Mouse (Mus musculus) thymus, adult 2 months (tissue): ENCODE results near the gene Trappc13.

Source experiments
- CTCF ChIP-seq: fragments of 200-500 bp; IDR thresholded peaks from 2 replicates; pipeline ENCODE4 v1.5.1; 2012; ENCODE audit warnings: mild to moderate bottlenecking, control low read depth, low read length, moderate library complexity, borderline replicate concordance; ENCODE audit not compliant: control insufficient read depth, poor library complexity, insufficient read depth; ENCODE audit errors: extremely low read depth
- POLR2A ChIP-seq: fragments of 200-500 bp; IDR thresholded peaks from 2 replicates; pipeline ENCODE4 v1.6.1; 2012; ENCODE audit warnings: mild to moderate bottlenecking, low read length, control low read depth, moderate library complexity; ENCODE audit not compliant: control insufficient read depth, poor library complexity, insufficient read depth; ENCODE audit errors: extremely low read depth

DNA sequence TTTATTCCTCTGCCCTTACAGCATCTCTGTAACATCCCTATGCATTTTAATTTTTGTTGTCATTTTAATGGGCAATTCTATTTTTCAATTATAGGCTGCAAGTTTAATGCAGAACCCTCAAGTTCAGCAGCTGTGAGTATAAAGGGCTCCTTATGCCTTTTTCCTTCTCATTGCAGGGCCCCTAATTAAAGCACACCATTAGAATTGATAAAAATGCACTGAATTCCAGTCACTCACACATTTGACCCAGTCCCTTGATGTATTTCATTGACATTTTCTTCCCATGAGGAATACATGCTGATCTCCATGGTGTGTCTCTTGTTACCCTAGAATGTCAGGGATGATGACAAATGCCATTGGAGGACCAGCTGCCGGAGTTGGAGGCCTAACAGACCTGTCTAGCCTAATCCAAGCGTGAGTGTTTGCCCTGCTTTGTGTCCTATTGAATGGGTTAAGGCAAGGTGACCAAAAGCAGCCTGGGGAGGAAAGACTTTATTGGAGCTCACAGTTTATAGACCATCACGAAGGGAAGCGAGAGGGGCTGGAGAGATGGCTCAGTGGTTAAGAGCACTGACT is 43.7 kb downstream of the Trappc13 start:
- TF ChIP-seq CTCF (no peak), POLR2A (no peak)
